ENCODE assay signal across 13 mouse cellular contexts in the genomic region with DNA sequence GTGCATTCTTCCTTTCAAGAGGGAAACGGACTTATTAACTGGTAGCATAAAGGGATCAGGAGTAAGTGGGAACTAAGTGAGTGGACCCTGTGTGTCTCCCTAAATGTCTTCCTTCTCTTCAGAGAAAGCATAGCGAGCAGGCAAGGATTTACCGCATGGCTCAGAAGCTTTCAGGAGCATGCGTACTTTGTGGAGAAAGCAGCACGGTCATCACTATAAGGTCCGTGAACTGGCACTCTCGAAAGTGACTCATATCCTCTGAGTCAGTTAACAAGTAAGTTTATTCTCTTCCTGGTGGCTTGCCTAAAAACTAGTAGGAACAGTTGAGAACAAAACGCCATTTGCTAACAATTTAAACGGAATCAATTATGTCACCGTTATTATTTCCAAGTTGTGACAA.
DNase-seq lines count a peak whose midpoint lies in the region; ATAC-seq and TF ChIP-seq lines count a peak whose summit lies in the region.
"Had no signal": no experiment of that assay in that cellular context is flagged by ENCODE, and none has a peak within 500 bp of the region (broad histone marks: within the 10 kb centered on the region; RNA-seq: fewer than 3 reads in every experiment).

No protein-coding gene starts in this region.

- peaks cover 55% of the 10 kb centered on the region for H3K36me3 ChIP-seq in heart, embryonic 13.5 days
- peaks cover 11% of the 10 kb centered on the region for H3K36me3 ChIP-seq in heart, embryonic 10.5 days
- no peaks in the 10 kb centered on the region for H3K36me3 ChIP-seq in thymus, adult 2 months (ENCODE audit: control insufficient read depth, insufficient read depth, low read length)
- H3K36me3 ChIP-seq: hindbrain, embryonic 15.5 days had no signal

- no peak overlapping the region for H3K4me2 ChIP-seq in heart, embryonic 13.5 days
- H3K4me2 ChIP-seq: hindbrain, embryonic 15.5 days had no signal

- H3K4me1 ChIP-seq in heart, embryonic 13.5 days, result no peaks in the 10 kb centered on the region
- no peaks in the 10 kb centered on the region for H3K4me1 ChIP-seq in heart, embryonic 10.5 days
- no peaks in the 10 kb centered on the region for H3K4me1 ChIP-seq in thymus, adult 2 months (replicated peaks; ENCODE audit: control insufficient read depth, insufficient read depth, low read length)

- no peak for ATAC-seq in heart, embryonic 13.5 days (ENCODE audit: extremely low read depth, insufficient number of reproducible peaks, low FRiP score, low TSS enrichment)
- peak; percentile 89 for ATAC-seq in Patski
- ATAC-seq: forebrain, embryonic 16.5 days had no signal

- WGBS in heart, embryonic 13.5 days, result 77% methylated on average over 10 of the region's 10 CpGs
- WGBS in heart, embryonic 10.5 days, result 79% methylated on average over 10 of the region's 10 CpGs
- 95% methylated on average over 10 of the region's 10 CpGs for WGBS in thymus, adult 2 months

- H3K27me3 ChIP-seq in heart, embryonic 13.5 days (replicated peaks), result no peaks in the 10 kb centered on the region
- H3K27me3 ChIP-seq in heart, embryonic 10.5 days (ENCODE audit: insufficient read depth, poor library complexity, severe bottlenecking), result no peaks in the 10 kb centered on the region
- H3K27me3 ChIP-seq in Patski, result no peaks in the 10 kb centered on the region
- H3K27me3 ChIP-seq in thymus, adult 2 months (ENCODE audit: control insufficient read depth, insufficient read depth, low read length), result no peaks in the 10 kb centered on the region
- H3K27me3 ChIP-seq: hindbrain, embryonic 15.5 days had no signal

- no peak overlapping the region for H3K4me3 ChIP-seq in heart, embryonic 13.5 days
- no peak overlapping the region for H3K4me3 ChIP-seq in heart, embryonic 10.5 days
- H3K4me3 ChIP-seq in thymus, adult 2 months (ENCODE audit: control insufficient read depth, insufficient read depth, low read length), result no peak overlapping the region
- H3K4me3 ChIP-seq: hindbrain, embryonic 15.5 days had no signal

- DNase-seq in heart, embryonic 10.5 days (ENCODE audit: low spot score), result no peak
- DNase-seq in 416B (ENCODE audit: low read depth), result peak; percentile 95
- DNase-seq in Patski (ENCODE audit: low read depth, low spot score), result peak; percentile 1
- DNase-seq in fibroblast of lung, adult 2 months (ENCODE audit: low read depth), result peak; percentile 88
- DNase-seq in thymus, adult 2 months, result no peak
- DNase-seq in ovary, postnatal 36 days (ENCODE audit: low spot score), result no peak
- DNase-seq in left cerebral cortex, adult 8-10 months (ENCODE audit: low spot score in 2 of 2), result no peak
- DNase-seq: kidney, adult 2 months; right cerebral cortex, postnatal 25 days; thymus, postnatal 25 days had no signal

- CTCF ChIA-PET in Patski (lab: Charles Lee), result no interaction called here

- no peak for TF ChIP-seq CTCF in Patski (IDR thresholded peaks at IDR 0.05)
- TF ChIP-seq CTCF in thymus, adult 2 months (IDR thresholded peaks at IDR 0.05; ENCODE audit: borderline replicate concordance, control insufficient read depth, extremely low read depth, insufficient read depth, low read length, poor library complexity), result no peak

- in situ Hi-C loops in Patski (cut with MboI; ENCODE audit: low pct_unique_long_range_greater_than_20kb), result no loop called here

- H3K27ac ChIP-seq in heart, embryonic 13.5 days (replicated peaks), result peak overlapping the region; percentile 37; the same call in 1 of the 2 replicates
- H3K27ac ChIP-seq in heart, embryonic 10.5 days, result no peak overlapping the region
- no peak overlapping the region for H3K27ac ChIP-seq in thymus, adult 2 months (ENCODE audit: control insufficient read depth, insufficient read depth, low read length)
- H3K27ac ChIP-seq: hindbrain, embryonic 15.5 days had no signal

- no peaks in the 10 kb centered on the region for H3K9me3 ChIP-seq in heart, embryonic 13.5 days
- no peaks in the 10 kb centered on the region for H3K9me3 ChIP-seq in heart, embryonic 10.5 days
- H3K9me3 ChIP-seq: hindbrain, embryonic 15.5 days had no signal

- no peak overlapping the region for H3K9ac ChIP-seq in heart, embryonic 13.5 days
- H3K9ac ChIP-seq: hindbrain, embryonic 15.5 days had no signal

- TF ChIP-seq POLR2A in thymus, adult 2 months (IDR thresholded peaks at IDR 0.05; ENCODE audit: control insufficient read depth, extremely low read depth, insufficient read depth, low read length, poor library complexity), result no peak

- POLR2A ChIA-PET in Patski (lab: Charles Lee), result no interaction called here

Comparison
In these comparisons a context has a peak if more than half of its experiments do, and no peak if none do; other contexts are left out.
1. DNase-seq: peak in 416B (single experiment), Patski (single experiment) and fibroblast of lung, adult 2 months (single experiment); none in heart, embryonic 10.5 days (single experiment), thymus, adult 2 months (single experiment), ovary, postnatal 36 days (single experiment) and left cerebral cortex, adult 8-10 months (0 of 2).